Mouse (Mus musculus) gastrocnemius, postnatal 36 days (tissue): ENCODE results near the gene Ints4. TPM values are rescaled to one million over a fixed set of nuclear protein-coding genes. Genes with fewer than 3 reads are reported as not detected.
A peak's percentile ranks its signal among the peaks of the same experiment; 100 is the strongest.

Experiments used
- DNase-seq, 2 experiments: peaks; one replicate each; pipeline ENCODE4 v3.0.0; 2022
- intact Hi-C: fragments of 180-260 bp; cut with DNase I; formaldehyde crosslinking; loops from one replicate; pipeline ENCODE4 v1.15.1; 2025
- total RNA-seq, 2 experiments: library from RNA; stranded (reverse); gene quantifications; 2 replicates each; pipeline ENCODE4 v1.2.3; 2021

Gene Ints4
- total RNA-seq, 2 experiments from 2014 or later: 21.6 to 23.2 TPM

DNA sequence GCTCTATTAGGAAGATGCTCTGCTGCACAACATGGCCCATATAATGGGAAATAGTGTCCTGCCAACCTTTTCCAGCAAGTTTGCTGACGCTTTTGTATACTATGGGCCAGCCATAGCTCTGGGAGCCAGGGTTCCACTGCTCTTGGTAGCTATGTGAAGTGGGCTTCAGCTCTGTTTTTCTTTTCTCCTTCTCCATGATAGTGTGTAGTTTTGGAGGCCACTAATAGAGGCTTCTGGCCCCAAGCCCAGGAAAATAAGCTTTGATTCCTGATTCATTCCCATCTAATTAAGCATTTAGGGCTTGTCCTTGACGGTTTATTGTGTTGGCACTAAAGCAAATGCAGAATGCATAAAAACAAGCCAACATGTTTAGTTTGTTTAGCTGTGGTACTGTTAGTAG, 39.2 kb downstream of the Ints4 start:
- intact Hi-C loops: no loop called here
- DNase-seq: no peak

DNA sequence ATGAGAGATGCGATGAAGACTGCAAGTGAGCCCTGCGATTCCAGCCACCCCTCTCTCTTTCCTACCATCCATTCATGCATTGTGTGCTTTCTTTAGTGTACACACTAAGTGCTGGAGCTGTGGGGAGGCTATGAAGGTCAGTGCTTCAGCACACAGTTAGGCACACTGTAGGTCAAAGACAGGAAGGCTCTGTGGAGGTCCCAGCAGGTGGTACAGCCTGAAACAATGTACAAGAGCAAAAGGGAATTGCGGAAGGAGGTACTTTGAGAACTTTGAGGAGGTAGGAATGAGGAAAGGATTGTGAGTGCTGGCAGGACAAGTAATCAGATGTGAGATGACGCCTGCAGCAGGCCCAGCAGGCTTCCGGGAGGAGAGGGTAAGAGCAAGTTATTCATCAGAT, 54.8 kb downstream of the Ints4 start:
- intact Hi-C loops: no loop called here
- DNase-seq: no peak

DNA sequence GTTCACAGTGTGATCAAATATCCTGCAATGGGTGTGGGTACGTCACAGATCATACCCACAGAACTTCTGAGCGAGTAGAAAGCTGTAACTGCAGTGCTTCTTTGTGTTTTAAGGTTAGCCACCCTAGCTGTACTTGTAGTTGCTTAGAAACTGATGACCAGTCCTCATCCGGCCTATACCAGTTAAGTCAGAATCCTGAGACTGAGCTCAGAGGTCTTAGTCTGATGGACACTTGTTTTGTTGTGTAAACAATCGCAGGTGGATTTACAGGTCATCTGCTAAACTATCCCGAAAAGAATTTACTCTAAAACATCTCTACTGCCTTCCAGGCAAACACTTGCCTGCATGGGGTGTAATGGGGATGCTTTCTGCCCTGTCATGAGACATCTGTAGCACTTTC, 55.8 kb downstream of the Ints4 start:
- intact Hi-C loops: no loop called here

DNA sequence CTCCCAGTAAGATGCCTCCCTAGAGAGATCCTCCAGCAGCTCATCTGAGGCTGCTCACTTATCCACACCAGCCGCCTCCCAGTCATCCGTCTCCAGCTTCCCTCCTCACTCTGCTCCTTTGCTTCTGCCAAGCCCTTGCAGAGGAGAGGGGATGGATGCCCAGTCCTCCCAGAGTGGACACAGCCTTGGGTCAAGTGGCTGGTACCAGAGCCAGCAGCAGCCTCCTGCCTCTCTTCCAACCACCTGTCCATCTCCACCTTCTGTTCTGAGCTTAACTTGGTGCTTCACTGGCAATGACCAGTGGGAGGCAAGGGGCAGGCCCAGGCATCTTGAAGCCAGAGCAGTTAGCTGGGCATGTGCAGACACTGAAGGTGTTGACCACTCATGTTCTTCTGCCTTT, 65.7 kb downstream of the Ints4 start:
- peak in 1 of 2 experiments; percentile 28 for DNase-seq
- intact Hi-C loops: loop anchor here (2.0 to 10.0 kb wide), 2 partner anchors 20 to 122 kb away; no protein-coding TSS in a partner anchor

More for the DNA sequence above, 55.8 kb downstream of the Ints4 start:
- no peak for DNase-seq

DNA sequence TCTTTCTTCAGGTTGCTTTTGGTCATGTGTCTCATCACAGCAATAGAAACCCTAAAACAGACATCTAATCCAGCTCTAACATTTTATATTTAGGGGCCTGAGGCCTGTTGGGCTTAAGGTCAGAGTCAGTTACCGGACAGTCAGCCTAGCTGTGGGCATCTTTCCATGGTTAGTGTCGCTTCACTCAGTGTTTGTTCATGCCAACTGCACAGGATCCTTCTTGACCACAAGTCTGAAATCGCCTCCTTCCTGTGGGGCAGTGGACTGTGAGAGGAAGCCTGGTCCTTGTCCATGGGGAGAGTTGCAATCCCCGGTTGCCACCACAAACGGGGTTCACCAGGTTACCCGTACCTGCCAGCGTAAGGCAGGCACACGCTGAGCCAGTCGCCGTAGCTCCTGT, 68.5 kb downstream of the Ints4 start:
- intact Hi-C loops: loop anchor here (10.0 kb wide), 1 partner anchor 124 kb away; no protein-coding TSS in a partner anchor

DNA sequence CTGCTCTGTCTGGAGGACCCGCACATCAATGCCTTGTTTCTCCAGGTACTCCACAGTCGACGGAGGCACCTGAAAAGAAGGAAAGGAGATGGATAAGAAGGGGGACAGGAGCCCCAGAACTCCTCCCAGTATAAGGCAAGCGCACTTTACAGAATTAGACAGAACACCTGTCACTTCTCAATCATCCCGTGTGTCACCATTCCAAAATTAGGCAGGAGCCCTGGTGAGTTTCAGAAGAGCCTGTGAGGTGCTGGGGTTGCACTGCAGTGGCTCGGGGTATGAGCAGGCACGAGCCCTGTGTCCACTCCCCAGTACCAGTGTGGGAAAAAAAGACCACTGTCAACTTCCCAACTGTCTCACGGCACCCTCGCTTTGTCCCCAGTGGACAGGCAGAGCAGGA, 69.9 kb downstream of the Ints4 start:
- DNase-seq: no peak
- intact Hi-C loops: no loop called here

More for the DNA sequence above, 68.5 kb downstream of the Ints4 start:
- no peak for DNase-seq

DNA sequence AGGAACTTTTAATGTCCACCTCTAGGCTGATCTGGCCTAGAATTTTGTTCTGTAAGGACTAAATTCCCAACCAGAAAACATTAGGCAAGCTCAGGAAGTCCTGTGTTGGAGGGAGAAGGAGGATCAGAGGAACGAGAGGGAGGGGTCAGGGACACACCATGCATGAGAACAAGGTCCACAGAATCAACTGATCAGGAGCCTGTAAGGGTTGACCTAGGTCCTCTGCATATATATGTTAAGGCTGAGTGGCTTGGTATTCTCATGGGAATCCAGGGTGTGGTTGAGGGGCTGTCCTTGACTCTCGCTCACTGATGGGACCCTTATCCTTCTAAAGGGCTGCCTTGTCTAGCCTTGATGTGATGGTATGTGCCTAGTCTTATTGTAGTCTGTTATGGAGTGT, 82.8 kb downstream of the Ints4 start:
- DNase-seq: no peak
- intact Hi-C loops: loop anchor here (5.0 kb wide), 1 partner anchor 104 kb away; no protein-coding TSS in a partner anchor

DNA sequence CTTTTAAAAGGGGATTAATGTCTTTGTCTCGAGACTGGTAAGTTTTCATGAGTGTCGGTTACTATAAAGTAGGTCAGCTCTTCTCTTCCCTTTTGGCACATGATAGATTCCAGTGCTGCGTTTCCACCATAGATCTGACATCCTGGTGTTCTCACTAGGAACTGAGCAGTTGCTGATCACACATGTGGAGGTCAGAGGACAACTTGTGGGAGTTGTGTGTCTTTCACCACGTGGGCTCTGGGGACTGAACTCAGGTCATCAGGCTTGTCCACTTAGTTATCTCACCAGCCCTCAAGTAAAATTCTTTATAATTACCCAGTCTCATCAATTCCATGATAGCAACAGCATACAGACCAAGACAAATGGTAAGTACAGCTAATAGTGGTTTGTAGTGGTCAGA, 88.6 kb downstream of the Ints4 start:
- no peak for DNase-seq
- intact Hi-C loops: no loop called here

DNA sequence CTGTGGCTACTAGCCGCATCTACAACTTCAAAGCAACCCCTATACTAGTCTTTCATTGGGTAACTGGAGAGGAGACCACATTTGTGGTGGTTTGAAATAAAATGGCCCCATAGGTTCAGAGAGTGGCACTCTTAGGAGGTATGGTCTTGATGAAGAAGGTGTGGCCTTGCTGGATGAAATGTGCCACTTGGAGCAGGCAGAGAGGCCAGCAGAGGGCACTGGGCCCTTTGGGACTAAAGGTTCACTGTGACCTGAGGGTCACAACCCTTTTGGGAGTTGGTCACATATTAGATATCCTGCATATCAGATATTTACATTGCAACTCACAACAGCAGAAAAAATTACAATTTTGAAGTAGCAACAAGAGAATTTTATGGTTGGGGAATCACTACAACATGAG, 89.6 kb downstream of the Ints4 start:
- DNase-seq: no peak
- intact Hi-C loops: no loop called here

DNA sequence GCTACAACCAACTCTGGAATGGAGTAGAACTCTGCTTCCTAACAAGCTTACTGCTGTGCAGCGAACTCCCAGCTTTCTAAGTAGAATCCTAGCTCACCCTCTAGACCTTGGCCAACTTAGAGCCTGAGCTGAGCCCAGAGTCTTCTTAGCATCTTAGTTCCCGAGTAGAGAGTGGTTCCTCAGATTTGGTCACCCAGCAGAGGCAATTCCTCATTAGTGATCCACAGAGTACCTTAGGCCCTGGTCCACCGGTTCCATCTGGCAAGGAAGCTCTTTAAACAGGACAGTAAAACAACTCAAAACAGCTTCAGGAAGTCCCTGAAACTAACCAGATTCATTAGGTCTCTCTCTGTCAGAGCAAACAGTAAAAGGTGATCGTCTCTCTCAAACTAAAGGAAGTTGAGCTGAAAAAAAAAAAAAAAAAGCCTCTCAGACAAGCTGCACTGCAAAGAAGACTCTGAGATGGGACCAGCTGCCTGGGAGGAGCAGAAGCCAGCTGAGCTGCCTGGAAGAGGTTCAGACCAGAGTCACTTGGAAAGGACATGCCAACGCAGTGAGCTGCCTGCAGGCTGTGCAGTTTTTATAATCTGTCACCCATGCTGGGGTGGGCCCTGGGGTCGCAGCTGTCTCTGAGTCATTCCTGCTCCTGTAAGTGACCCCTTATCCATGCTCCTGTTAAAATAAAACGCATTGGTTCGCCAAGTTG, 97.8 kb downstream of the Ints4 start:
- intact Hi-C loops: loop anchor here (2.0 kb wide), 2 partner anchors 98 to 152 kb away; partner anchors contain the start of gene Ints4
- DNase-seq: peak; percentile 43 to 49

DNA sequence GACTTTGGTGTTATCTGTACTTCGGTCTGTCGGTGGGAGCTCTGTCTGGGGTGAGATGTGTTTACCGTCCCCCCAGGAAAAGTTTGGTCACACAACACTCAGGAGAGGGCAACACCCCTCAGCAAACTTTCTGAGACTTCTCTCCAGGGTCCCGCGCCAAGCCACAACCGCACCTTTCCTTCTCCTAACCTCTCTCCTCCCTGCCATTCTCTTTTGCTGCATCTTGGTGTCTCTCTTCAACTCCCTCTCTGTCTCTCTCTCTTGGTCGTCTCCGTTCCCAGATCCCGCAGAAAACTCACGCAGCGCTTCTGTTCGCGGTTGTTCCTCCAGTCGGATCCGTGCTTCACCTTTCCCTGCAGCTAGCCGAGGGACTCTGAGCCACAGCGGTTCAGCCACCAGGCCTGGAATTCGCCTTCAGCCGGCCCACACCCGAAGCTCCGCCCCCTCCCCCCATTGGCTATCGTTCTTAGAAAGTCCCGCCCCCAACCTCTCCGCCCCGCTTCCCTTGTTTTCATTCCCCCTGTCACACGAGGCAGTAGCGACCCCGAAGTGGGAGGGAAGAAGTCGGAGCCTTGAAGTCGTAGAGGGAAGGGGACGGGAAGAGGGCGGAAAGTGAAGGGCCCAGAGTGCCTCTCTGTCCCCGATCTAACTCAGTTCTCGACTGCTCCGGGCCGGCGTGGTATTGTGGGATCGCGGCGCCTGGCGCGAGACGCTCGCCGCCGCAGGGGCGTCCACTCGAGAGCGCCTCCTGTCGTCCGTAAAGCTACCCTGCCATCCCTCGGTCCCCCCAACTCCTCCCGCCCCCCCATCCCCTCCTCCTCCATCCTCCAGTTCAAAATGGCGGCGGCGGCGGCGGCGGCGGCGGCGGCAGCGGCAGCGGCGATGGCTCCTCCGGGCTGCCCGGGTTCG, 98.6 kb downstream of the Ints4 start, which contains the start of the genes Aamdc and Rsf1:
Gene Aamdc, minus strand, starts transcription at position 431 of the 909 bp plus-strand sequence.
Gene Rsf1, plus strand, starts transcription at position 823 of the 909 bp plus-strand sequence.
- intact Hi-C loops: loop anchor here (2.0 kb wide), 2 partner anchors 99 to 153 kb away; partner anchors contain the start of gene Ints4
- peak; percentile 89 to 93 for DNase-seq

DNA sequence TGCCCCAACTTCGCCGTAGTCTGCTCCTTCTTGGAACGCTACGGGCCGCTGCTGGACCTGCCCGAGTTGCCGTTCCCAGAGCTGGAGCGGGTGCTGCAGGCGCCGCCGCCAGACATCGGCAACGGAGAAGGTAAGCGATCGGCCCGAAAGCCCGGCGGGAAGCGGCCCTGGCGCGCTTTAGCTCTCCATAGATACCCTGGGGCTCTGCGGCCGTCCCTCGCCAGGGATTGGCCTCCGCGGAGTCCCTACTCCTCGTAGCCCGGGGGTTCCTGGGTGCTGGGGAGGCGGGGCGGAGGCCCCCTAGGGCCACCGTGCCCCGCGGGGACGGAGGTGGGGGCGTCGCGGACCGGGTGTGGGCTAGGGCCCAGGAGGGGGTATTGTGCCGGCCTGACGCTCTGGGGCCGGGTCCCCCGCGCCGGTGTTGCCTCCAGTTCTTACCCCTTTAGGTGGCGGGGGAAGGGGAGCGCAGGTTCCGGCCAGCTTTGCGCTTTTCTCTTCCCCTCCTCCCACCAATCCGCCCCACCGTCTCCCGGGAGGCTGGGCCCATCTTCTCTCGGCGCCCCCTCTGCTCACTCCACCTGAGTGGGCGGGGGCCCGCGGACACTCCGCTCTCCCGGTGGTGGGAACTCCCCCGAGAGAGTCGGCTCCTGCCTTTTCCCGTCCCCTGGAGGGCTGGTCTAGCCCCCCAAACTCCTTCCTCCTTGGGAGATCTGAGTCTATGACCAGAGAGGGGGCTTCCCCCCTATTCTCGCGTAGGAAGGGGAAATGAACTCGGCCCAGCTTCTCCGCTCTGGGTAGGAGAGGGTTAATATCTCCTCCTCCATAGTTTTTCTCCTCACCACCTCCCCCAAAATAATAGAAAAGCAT, 99.5 kb downstream of the Ints4 start:
- intact Hi-C loops: loop anchor here (2.0 kb wide), 2 partner anchors 99 to 153 kb away; partner anchors contain the start of gene Ints4
- peak; percentile 12 to 43 for DNase-seq

DNA sequence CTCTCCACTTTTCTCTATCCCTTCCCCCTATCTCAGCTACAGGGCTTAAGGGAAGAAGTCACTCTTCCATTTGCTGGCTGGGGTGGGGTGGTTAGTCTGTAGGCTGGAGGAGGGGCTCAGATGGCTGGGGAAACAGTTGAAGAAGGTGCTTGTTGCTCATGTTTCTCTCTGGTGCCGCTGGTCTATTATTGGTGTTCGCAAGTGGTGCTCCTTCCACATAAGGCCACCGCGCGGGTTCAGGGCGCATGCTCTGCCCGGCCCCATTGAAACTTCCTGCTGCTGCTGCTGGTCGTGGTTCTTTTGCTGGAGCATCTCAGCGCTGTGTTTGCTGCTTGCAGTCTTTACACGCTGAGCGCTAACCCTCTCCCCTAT, 100.1 kb downstream of the Ints4 start:
- intact Hi-C loops: no loop called here
- DNase-seq: peak; percentile 72 to 73

DNA sequence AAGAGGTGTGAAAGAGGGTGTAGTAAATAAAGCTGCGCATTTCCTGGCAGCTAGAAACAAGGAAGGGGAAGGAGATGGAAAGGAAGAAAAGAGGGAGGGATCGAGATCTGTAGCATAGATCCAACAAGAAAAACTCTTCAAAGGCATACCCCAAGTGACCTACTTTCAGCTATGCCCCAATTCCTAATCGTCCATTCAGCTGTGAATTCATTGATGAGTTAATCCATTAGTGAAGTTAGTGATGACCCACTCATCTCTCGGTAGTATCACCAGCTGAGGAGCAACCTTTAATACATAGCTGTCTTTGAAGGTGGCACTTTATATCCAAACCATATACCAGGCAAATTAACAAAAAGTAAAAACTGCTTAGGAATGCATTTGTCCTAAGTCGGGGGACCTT, 107.8 kb downstream of the Ints4 start:
- no peak for DNase-seq
- intact Hi-C loops: no loop called here

DNA sequence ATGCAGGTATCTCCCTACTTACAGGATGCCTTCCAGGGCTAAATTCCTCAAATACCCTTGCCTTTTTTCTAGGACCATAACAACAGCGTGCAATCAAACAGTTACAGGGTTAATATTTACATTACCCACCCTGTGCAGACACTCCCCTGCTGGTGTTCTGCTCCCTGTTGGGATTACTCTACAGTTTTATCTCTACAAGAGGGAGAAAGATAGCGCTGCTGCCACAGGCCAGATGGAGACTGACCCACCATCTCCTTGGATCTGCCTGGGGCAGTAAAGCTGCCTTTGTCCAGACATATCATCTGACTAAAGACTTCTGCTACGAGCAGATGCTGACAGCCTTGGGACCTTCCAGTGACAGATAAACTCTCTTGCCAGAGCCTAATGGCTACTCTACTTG, 109.7 kb downstream of the Ints4 start:
- intact Hi-C loops: no loop called here
- no peak for DNase-seq

Other genes with a start within 250 kb of the Ints4 start
- gene Usp35, start 148.9 kb upstream of the Ints4 start, total RNA-seq: under 1 TPM; 0.74 to 0.94 TPM
- 1 to 10 TPM; 2.6 to 3.1 TPM for gene Kctd21, start 148.6 kb upstream of the Ints4 start, total RNA-seq
- gene Alg8, start 109.3 kb upstream of the Ints4 start, total RNA-seq: 1 to 10 TPM; 3.0 to 3.4 TPM
- gene Ndufc2, start 81.0 kb upstream of the Ints4 start, total RNA-seq: 100 to 1,000 TPM; 297 to 299 TPM
- gene Thrsp, start 63.2 kb upstream of the Ints4 start, total RNA-seq: 10 to 100 TPM; 15.4 to 23.9 TPM
- gene Kctd14, start 29.6 kb upstream of the Ints4 start, total RNA-seq: not detected
- 100 to 1,000 TPM; 110 to 120 TPM for gene Aamdc, start 98.5 kb downstream of the Ints4 start, total RNA-seq
- 10 to 100 TPM; 11.9 to 13.4 TPM for gene Rsf1, start 98.9 kb downstream of the Ints4 start, total RNA-seq
- 10 to 100 TPM; 27.3 to 31.3 TPM for gene Clns1a, start 215.7 kb downstream of the Ints4 start, total RNA-seq